Comparison of ENCODE assay signal across 8 mouse cellular contexts in genomic region chr14:19706454-19706853, GRCm38 (mm10). TPM values are rescaled to one million over a fixed set of nuclear protein-coding genes. Genes with fewer than 3 reads are reported as not detected.
DNase-seq lines count a peak whose midpoint lies in the region; ATAC-seq and TF ChIP-seq lines count a peak whose summit lies in the region.

No protein-coding gene starts in this region.

- H3K9ac ChIP-seq in intestine, embryonic 14.5 days (ENCODE audit: low read length), result no peak overlapping the region
- H3K9ac ChIP-seq in midbrain, embryonic 14.5 days (replicated peaks; ENCODE audit: low read length), result no peak overlapping the region
- no peak overlapping the region for H3K9ac ChIP-seq in stomach, embryonic 14.5 days (replicated peaks; ENCODE audit: low read depth, low read length)

- peak; percentile 74; the same call in 1 of the 2 replicates for TF ChIP-seq CTCF in thymus, adult 2 months (IDR thresholded peaks at IDR 0.05; ENCODE audit: borderline replicate concordance, control insufficient read depth, extremely low read depth, insufficient read depth, low read length, poor library complexity)

- H3K27ac ChIP-seq in thymus, adult 2 months (ENCODE audit: control insufficient read depth, insufficient read depth, low read length), result no peak overlapping the region
- no peak overlapping the region for H3K27ac ChIP-seq in intestine, embryonic 14.5 days (ENCODE audit: low read depth)
- no peak overlapping the region for H3K27ac ChIP-seq in midbrain, embryonic 14.5 days (replicated peaks; ENCODE audit: low read depth, low read length)
- no peak overlapping the region for H3K27ac ChIP-seq in stomach, embryonic 14.5 days (ENCODE audit: low read length)

- WGBS in thymus, adult 2 months, result 0% methylated on average over 5 of the region's 5 CpGs
- under 1% methylated on average over 5 of the region's 5 CpGs for WGBS in intestine, embryonic 14.5 days
- WGBS in midbrain, embryonic 14.5 days, result 0% methylated on average over 5 of the region's 5 CpGs
- under 1% methylated on average over 5 of the region's 5 CpGs for WGBS in stomach, embryonic 14.5 days

- H3K4me2 ChIP-seq in intestine, embryonic 14.5 days (ENCODE audit: low read length), result no peak overlapping the region
- H3K4me2 ChIP-seq in midbrain, embryonic 14.5 days (ENCODE audit: low read length), result no peak overlapping the region
- H3K4me2 ChIP-seq in stomach, embryonic 14.5 days (replicated peaks; ENCODE audit: low read depth, low read length), result no peak overlapping the region

- no peak for TF ChIP-seq POLR2A in thymus, adult 2 months (IDR thresholded peaks at IDR 0.05; ENCODE audit: control insufficient read depth, extremely low read depth, insufficient read depth, low read length, poor library complexity)

- intact Hi-C loops in left cerebral cortex, postnatal 10 days (cut with DNase I), result loop anchor here (2.0 to 10.0 kb wide), 5 partner anchors 46 to 548 kb away; partner anchors contain the start of gene Nid2

- no peaks in the 10 kb centered on the region for H3K27me3 ChIP-seq in thymus, adult 2 months (ENCODE audit: control insufficient read depth, insufficient read depth, low read length)
- H3K27me3 ChIP-seq in intestine, embryonic 14.5 days (replicated peaks; ENCODE audit: control insufficient read depth, insufficient read depth, low read length), result no peaks in the 10 kb centered on the region
- H3K27me3 ChIP-seq in midbrain, embryonic 14.5 days (ENCODE audit: control insufficient read depth, insufficient read depth, low read length), result no peaks in the 10 kb centered on the region; the same call in 1 of the 2 replicates
- H3K27me3 ChIP-seq in stomach, embryonic 14.5 days (ENCODE audit: control insufficient read depth, insufficient read depth, low read length), result no peaks in the 10 kb centered on the region

- H3K4me1 ChIP-seq in thymus, adult 2 months (replicated peaks; ENCODE audit: control insufficient read depth, insufficient read depth, low read length), result no peaks in the 10 kb centered on the region
- peaks cover 8% of the 10 kb centered on the region for H3K4me1 ChIP-seq in intestine, embryonic 14.5 days (replicated peaks; ENCODE audit: control insufficient read depth, insufficient read depth, low read length)
- H3K4me1 ChIP-seq in midbrain, embryonic 14.5 days (ENCODE audit: control insufficient read depth, insufficient read depth, low read length), result peaks cover 7% of the 10 kb centered on the region; the same call in 1 of the 2 replicates
- H3K4me1 ChIP-seq in stomach, embryonic 14.5 days (ENCODE audit: control insufficient read depth, insufficient read depth, low read length), result peaks cover 10% of the 10 kb centered on the region; the same call in 1 of the 2 replicates

- DNase-seq in thymus, adult 2 months, result peak; percentile 49
- no peak for DNase-seq in thymus, adult 18-20 months
- DNase-seq in cerebellum, postnatal 14 days, result peak; percentile 84 to 85
- DNase-seq in frontal cortex, postnatal 36 days (ENCODE audit: low spot score in 2 of 2), result peak; percentile 51 to 79
- DNase-seq in intestine, embryonic 14.5 days (ENCODE audit: low spot score), result peak; percentile 72
- DNase-seq in left cerebral cortex, postnatal 10 days (ENCODE audit: extremely low spot score in 1 of 2, low spot score in 2 of 2), result peak; percentile 70 to 75
- peak; percentile 88 for DNase-seq in midbrain, embryonic 14.5 days

- H3K9me3 ChIP-seq in intestine, embryonic 14.5 days (ENCODE audit: control insufficient read depth, low read length), result no peaks in the 10 kb centered on the region
- no peaks in the 10 kb centered on the region for H3K9me3 ChIP-seq in midbrain, embryonic 14.5 days (ENCODE audit: control insufficient read depth, low read length)
- H3K9me3 ChIP-seq in stomach, embryonic 14.5 days (ENCODE audit: control insufficient read depth, low read depth, low read length), result no peaks in the 10 kb centered on the region

- no peak overlapping the region for H3K4me3 ChIP-seq in thymus, adult 2 months (ENCODE audit: control insufficient read depth, insufficient read depth, low read length)
- no peak overlapping the region for H3K4me3 ChIP-seq in intestine, embryonic 14.5 days (ENCODE audit: low read depth, low read length)
- H3K4me3 ChIP-seq in midbrain, embryonic 14.5 days (replicated peaks; ENCODE audit: low read depth, low read length), result no peak overlapping the region
- no peak overlapping the region for H3K4me3 ChIP-seq in stomach, embryonic 14.5 days (ENCODE audit: low read depth, low read length)

- no peak for ATAC-seq in intestine, embryonic 14.5 days (replicated peaks; ENCODE audit: low FRiP score, low TSS enrichment, low read depth)
- ATAC-seq in midbrain, embryonic 14.5 days (ENCODE audit: low FRiP score, low TSS enrichment), result no peak
- peak; percentile 46; the same call in 1 of the 2 replicates for ATAC-seq in stomach, embryonic 14.5 days (ENCODE audit: insufficient number of reproducible peaks, insufficient read depth, low FRiP score, low read depth)

- no peaks in the 10 kb centered on the region for H3K36me3 ChIP-seq in thymus, adult 2 months (ENCODE audit: control insufficient read depth, insufficient read depth, low read length)
- H3K36me3 ChIP-seq in intestine, embryonic 14.5 days (ENCODE audit: control insufficient read depth, insufficient read depth, low read length), result no peaks in the 10 kb centered on the region
- no peaks in the 10 kb centered on the region for H3K36me3 ChIP-seq in midbrain, embryonic 14.5 days (ENCODE audit: control insufficient read depth, insufficient read depth, low read length)
- no peaks in the 10 kb centered on the region for H3K36me3 ChIP-seq in stomach, embryonic 14.5 days (ENCODE audit: control insufficient read depth, insufficient read depth, low read length)

RNA-seq across cellular contexts. Expression of gene Nid2, which starts 44.6 kb away (rescaled TPM):
- 4.2 and 4.7 TPM in 2 replicates for polyA plus RNA-seq in thymus, adult 2 months (2012; rRNA removed)
- 85.2 and 87.2 TPM in 2 replicates for polyA plus RNA-seq in intestine, embryonic 14.5 days (2014; fragmentation: Nextera tagmentation; extraction: Ambion mirVana)
- total RNA-seq in left cerebral cortex, postnatal 10 days (2021), result 10 to 100 TPM; 13.0 to 14.9 TPM
- polyA plus RNA-seq in midbrain, embryonic 14.5 days (2014; fragmentation: Nextera tagmentation; extraction: Ambion mirVana), result 8.5 and 48.3 TPM in 2 replicates
- 81.2 and 90.5 TPM in 2 replicates for polyA plus RNA-seq in stomach, embryonic 14.5 days (2014; fragmentation: Nextera tagmentation; extraction: Ambion mirVana)

Comparison
In these comparisons a context has a peak if more than half of its experiments do, and no peak if none do; other contexts are left out.
1. DNase-seq: peak in thymus, adult 2 months (single experiment), cerebellum, postnatal 14 days (2 of 2), frontal cortex, postnatal 36 days (2 of 2), intestine, embryonic 14.5 days (single experiment), left cerebral cortex, postnatal 10 days (2 of 2) and midbrain, embryonic 14.5 days (single experiment); none in thymus, adult 18-20 months (0 of 2).